Mouse (Mus musculus) intestine, embryonic 15.5 days (tissue): ENCODE measurements around the gene Pdss2. TPM values are rescaled to one million over a fixed set of nuclear protein-coding genes. Genes with fewer than 3 reads are reported as not detected.
"Not testable (repeated sequence)": the region's sequence is repeated elsewhere in the genome, so short reads cannot be mapped to it uniquely, and the experiment has no call there.

Experiments used
- ATAC-seq: fragments of 200-750 bp; cut with Nextera tagmentation; 2 replicates; pipeline ENCODE4 v1.8.0; 2017; ENCODE audit warnings: moderate TSS enrichment, moderate library complexity
- H3K27ac ChIP-seq: fragments of 300-500 bp; sonication (generic); 2 replicates; pipeline ENCODE4 v1.5.1; 2015; ENCODE audit warnings: mild to moderate bottlenecking, inconsistent platforms
- H3K27me3 ChIP-seq: fragments of 300-500 bp; sonication (generic); replicated peaks from 2 replicates; pipeline ENCODE4 v1.6.1; 2015; ENCODE audit warnings: inconsistent platforms
- H3K36me3 ChIP-seq: fragments of 300-500 bp; sonication (generic); 2 replicates; pipeline ENCODE4 v1.6.1; 2015; ENCODE audit warnings: inconsistent platforms
- H3K4me1 ChIP-seq: fragments of 300-500 bp; sonication (generic); replicated peaks from 2 replicates; pipeline ENCODE4 v1.6.1; 2015; ENCODE audit warnings: inconsistent platforms
- H3K4me2 ChIP-seq: fragments of 300-500 bp; sonication (generic); replicated peaks from 2 replicates; pipeline ENCODE4 v1.6.1; 2015; ENCODE audit warnings: mild to moderate bottlenecking, inconsistent platforms
- H3K4me3 ChIP-seq: fragments of 300-500 bp; sonication (generic); replicated peaks from 2 replicates; pipeline ENCODE4 v1.5.1; 2015; ENCODE audit warnings: inconsistent platforms
- H3K9ac ChIP-seq: fragments of 300-500 bp; sonication (generic); 2 replicates; pipeline ENCODE4 v1.6.1; 2015; ENCODE audit warnings: inconsistent platforms
- H3K9me3 ChIP-seq: fragments of 300-500 bp; sonication (generic); 2 replicates; pipeline ENCODE4 v1.6.1; 2016; ENCODE audit warnings: inconsistent platforms
- WGBS: fragments of 180-500 bp; shearing (Covaris S2); methylation state at CpG from one replicate; pipeline ENCODE4 v1.1.7; 2015; 5-methylcytosine and 5-hydroxymethylcytosine counted together
- polyA plus RNA-seq: library from polyadenylated mRNA; unstranded; fragments of >200 nt; fragmentation: Nextera tagmentation; extraction: Ambion mirVana; gene quantifications from 2 replicates; pipeline ENCODE4 v1.2.1, GENCODE M21; 2015

Pdss2 gene
- polyA plus RNA-seq, 1 experiment from 2014 or later = 14.8 TPM

DNA sequence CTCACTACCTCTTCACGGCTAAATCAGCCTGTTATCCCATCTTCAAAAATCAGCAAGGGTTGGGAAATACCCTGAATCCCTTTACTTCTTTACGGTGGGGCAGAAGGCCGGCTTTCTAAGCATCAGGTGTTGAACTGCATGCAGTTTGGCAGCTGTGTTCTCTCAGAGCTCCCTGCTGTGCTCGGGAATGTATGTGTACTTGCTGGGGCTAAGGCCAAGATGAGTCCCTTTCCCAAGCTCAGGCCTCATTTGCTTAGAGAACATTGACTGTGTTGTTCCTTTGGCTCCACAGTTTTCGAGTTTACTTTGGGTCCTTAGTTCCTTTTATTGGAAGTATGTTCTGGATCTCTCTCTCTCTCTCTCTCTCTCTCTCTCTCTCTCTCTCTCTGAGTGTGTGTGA lies 26.7 kb downstream of the Pdss2 start:
- no peaks in the 10 kb centered on the region for H3K9me3 ChIP-seq
- no peak overlapping the region for H3K9ac ChIP-seq
- H3K36me3 ChIP-seq = no peaks in the 10 kb centered on the region
- no peak overlapping the region for H3K4me2 ChIP-seq
- H3K4me1 ChIP-seq = peaks cover 9% of the 10 kb centered on the region
- H3K27me3 ChIP-seq = no peaks in the 10 kb centered on the region
- no peak for ATAC-seq
- WGBS = 43% methylated on average over 5 of the region's 5 CpGs
- no peak overlapping the region for H3K27ac ChIP-seq
- no peak overlapping the region for H3K4me3 ChIP-seq

- Histone ChIP-seq H3K4me2 (0 out of 2 replicates have a peak overlapping the region, but pooled peaks have one; percentile 3), H3K27me3 (no peaks in the 10 kb centered on the region), H3K36me3 (no peaks in the 10 kb centered on the region), H3K27ac (no peak overlapping the region), H3K9ac (no peak overlapping the region), H3K4me1 (peaks cover 7% of the 10 kb centered on the region), H3K4me3 (no peak overlapping the region), H3K9me3 (no peaks in the 10 kb centered on the region)
- peak; percentile 65 for ATAC-seq
- WGBS = 20% methylated on average over 4 of the region's 4 CpGs
Observed at GRCm38 (mm10) chr10:43252324-43252723, 31.0 kb downstream of the Pdss2 start.

DNA sequence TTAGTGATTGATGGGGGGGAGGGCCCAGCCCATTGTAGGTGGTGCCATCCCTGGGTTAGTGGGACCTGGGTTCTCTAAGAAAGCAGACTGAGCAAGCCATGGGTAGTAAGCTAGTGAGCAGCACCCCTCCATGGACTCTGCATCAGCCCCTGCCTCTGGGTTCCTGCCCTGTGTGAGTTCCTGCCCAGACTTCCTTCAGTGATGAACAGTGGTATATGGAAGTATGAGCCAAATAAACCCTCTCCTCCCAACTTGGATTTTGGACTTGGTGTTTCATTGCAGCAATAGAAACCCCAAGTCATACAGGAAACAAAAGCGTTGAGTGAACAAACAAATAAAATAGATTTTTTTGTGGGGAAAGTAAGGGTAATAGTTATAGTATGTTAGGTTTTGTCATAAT lies 35.7 kb downstream of the Pdss2 start:
- H3K27ac ChIP-seq, H3K9ac ChIP-seq, H3K4me1 ChIP-seq, H3K9me3 ChIP-seq, H3K4me2 ChIP-seq, H3K4me3 ChIP-seq, H3K36me3 ChIP-seq, H3K27me3 ChIP-seq: not testable (repeated sequence)
- 60% methylated on average over 1 of the region's 1 CpGs for WGBS
- peak; percentile 68 for ATAC-seq

DNA sequence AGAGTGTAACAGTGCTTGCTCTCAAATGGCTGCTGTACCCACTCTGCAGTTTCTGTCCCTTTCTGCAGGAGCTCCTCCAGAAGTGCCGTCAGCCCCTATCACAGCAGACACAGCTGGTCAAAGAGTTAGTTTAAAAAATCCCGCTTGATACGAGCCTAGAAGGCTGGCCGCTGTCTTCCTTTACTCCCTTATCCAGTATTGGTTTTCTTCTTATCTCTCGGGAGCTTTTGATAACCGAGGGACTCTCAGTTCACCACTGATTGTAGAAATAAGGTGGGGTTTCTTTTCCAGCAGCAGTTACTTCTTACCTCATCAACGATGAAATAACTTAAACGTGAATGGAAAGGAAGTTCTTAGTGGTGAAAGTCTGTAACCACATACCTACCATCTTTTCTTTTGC lies 36.2 kb downstream of the Pdss2 start:
- not testable (repeated sequence) for H3K4me3 ChIP-seq, H3K27me3 ChIP-seq, H3K9me3 ChIP-seq, H3K9ac ChIP-seq, H3K36me3 ChIP-seq, H3K27ac ChIP-seq, H3K4me2 ChIP-seq, H3K4me1 ChIP-seq
- ATAC-seq = peak; percentile 84
- 72% methylated on average over 8 of the region's 8 CpGs for WGBS

DNA sequence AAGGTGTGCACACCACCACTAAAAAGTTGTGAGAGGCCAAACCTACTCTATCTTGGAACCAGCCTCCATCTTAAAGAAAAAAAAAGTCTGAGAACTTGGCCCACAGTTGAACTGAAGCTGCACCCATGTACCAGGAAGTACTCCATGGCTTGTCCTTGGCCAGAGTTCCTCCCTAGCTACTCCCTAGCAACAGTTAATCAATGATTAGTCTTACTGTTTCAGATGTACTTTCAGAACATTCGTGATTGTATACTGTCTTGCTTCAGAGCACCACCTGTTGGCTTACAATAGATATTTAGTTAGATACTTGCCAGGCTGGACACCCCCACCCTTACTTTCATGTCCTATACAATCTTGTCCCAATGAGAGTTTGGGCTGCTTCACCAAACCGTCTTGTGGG lies 50.0 kb downstream of the Pdss2 start:
- Histone ChIP-seq H3K4me2 (no peak overlapping the region), H3K4me1 (0 out of 2 replicates have a peak, but pooled peaks cover 3% of the 10 kb centered on the region), H3K27ac (no peak overlapping the region), H3K27me3 (no peaks in the 10 kb centered on the region), H3K4me3 (no peak overlapping the region), H3K9me3 (no peaks in the 10 kb centered on the region), H3K36me3 (no peaks in the 10 kb centered on the region), H3K9ac (no peak overlapping the region)
- 59% methylated on average over 2 of the region's 2 CpGs for WGBS
- ATAC-seq = peak; percentile 97

DNA sequence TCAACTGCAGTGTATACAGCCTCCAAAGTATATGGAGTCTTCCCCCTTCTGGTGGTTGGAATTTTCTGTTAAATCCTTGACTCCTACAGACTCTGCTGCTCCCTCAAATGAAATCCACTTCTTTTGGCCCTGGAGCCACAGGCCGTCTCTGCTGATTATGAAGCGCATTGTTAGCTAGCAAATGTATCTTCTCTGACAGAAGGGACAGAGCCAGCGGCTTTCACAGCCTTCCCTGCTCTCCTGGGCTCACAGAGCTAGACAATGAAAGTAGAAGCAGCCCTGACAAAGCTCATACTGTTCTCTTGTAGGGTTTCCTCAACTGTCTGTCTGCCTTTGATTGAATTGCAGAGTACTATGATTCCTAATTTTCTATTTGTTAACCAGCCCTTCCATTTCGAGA lies 51.1 kb downstream of the Pdss2 start:
- 75% methylated on average over 4 of the region's 4 CpGs for WGBS
- Histone ChIP-seq H3K9me3 (no peaks in the 10 kb centered on the region), H3K36me3 (no peaks in the 10 kb centered on the region), H3K27me3 (no peaks in the 10 kb centered on the region), H3K4me2 (no peak overlapping the region), H3K4me1 (peaks cover 11% of the 10 kb centered on the region), H3K9ac (no peak overlapping the region), H3K4me3 (no peak overlapping the region), H3K27ac (no peak overlapping the region)
- ATAC-seq = no peak

DNA sequence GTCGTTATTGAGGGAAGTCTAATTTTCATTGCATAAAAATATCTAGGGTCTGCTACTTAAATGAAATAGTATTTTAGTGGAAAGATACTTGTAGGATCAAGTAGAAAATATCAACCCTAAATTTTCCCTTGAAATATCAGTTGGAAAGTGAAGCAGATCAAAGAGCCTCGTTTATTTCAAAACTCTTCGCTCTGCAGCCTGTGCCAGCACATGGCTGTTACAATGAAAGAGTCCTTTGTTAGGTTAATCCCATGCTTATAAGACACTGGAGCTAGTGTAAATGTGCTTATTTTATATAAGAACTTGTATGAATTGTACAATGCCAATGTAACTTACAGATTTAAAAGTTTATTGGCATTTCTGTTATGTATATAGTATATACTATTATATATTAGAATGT lies 51.8 kb downstream of the Pdss2 start:
- Histone ChIP-seq H3K4me1 (peaks cover 11% of the 10 kb centered on the region), H3K9me3 (no peaks in the 10 kb centered on the region), H3K36me3 (no peaks in the 10 kb centered on the region), H3K4me3 (no peak overlapping the region), H3K9ac (no peak overlapping the region), H3K4me2 (no peak overlapping the region), H3K27me3 (no peaks in the 10 kb centered on the region), H3K27ac (no peak overlapping the region)
- WGBS = 81% methylated on average over 3 of the region's 3 CpGs
- ATAC-seq = no peak

DNA sequence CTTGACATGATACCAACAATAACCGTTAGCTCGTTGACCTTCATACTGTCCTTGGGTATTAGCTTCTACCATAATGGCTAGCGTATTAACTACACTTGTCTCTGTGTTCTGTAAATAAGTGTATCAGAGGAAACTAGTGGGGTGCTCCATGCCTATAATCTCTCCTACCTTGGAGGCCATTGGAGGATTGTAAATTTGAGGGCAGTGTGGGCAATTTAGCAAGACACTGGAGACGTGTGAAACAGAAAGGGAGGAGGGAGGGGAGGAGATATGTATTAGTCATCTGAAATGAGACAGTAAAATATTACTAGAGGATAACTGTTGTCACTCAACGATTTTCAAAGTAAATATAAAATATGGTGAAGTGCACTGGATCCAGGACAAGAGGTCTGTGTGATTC lies 54.2 kb downstream of the Pdss2 start:
- Histone ChIP-seq H3K27me3 (no peaks in the 10 kb centered on the region), H3K9ac (no peak overlapping the region)
- 79% methylated on average over 5 of the region's 5 CpGs for WGBS

GRCm38 (mm10) chr10:43276116-43276659 lies 54.9 kb downstream of the Pdss2 start:
- no peak overlapping the region for H3K4me2 ChIP-seq
- H3K4me3 ChIP-seq = no peak overlapping the region
- H3K27ac ChIP-seq = no peak overlapping the region
- 90% methylated on average over 1 of the region's 1 CpGs for whole genome bisulfite sequencing
- H3K27me3 ChIP-seq = no peaks in the 10 kb centered on the region
- no peaks in the 10 kb centered on the region for H3K9me3 ChIP-seq
- no peaks in the 10 kb centered on the region for H3K36me3 ChIP-seq
- ATAC-seq = no peak
- H3K4me1 ChIP-seq = peaks cover 11% of the 10 kb centered on the region
- H3K9ac ChIP-seq = no peak overlapping the region

More for the DNA sequence above, 54.2 kb downstream of the Pdss2 start:
- H3K4me1 ChIP-seq = peaks cover 11% of the 10 kb centered on the region
- no peaks in the 10 kb centered on the region for H3K36me3 ChIP-seq
- no peaks in the 10 kb centered on the region for H3K9me3 ChIP-seq
- no peak overlapping the region for H3K4me3 ChIP-seq
- no peak for ATAC-seq
- no peak overlapping the region for H3K4me2 ChIP-seq
- no peak overlapping the region for H3K27ac ChIP-seq

- Histone ChIP-seq H3K27me3 (no peaks in the 10 kb centered on the region), H3K9ac (no peak overlapping the region), H3K27ac (peak overlapping the region; percentile 4; the same call in 1 of the 2 replicates), H3K36me3 (no peaks in the 10 kb centered on the region), H3K4me1 (peaks cover 8% of the 10 kb centered on the region), H3K4me2 (no peak overlapping the region; the same call in 1 of the 2 replicates), H3K9me3 (no peaks in the 10 kb centered on the region), H3K4me3 (no peak overlapping the region)
- peak; percentile 91 for ATAC-seq
- WGBS = 35% methylated on average over 8 of the region's 8 CpGs
Observed at GRCm38 (mm10) chr10:43277266-43278145, 56.2 kb downstream of the Pdss2 start.

DNA sequence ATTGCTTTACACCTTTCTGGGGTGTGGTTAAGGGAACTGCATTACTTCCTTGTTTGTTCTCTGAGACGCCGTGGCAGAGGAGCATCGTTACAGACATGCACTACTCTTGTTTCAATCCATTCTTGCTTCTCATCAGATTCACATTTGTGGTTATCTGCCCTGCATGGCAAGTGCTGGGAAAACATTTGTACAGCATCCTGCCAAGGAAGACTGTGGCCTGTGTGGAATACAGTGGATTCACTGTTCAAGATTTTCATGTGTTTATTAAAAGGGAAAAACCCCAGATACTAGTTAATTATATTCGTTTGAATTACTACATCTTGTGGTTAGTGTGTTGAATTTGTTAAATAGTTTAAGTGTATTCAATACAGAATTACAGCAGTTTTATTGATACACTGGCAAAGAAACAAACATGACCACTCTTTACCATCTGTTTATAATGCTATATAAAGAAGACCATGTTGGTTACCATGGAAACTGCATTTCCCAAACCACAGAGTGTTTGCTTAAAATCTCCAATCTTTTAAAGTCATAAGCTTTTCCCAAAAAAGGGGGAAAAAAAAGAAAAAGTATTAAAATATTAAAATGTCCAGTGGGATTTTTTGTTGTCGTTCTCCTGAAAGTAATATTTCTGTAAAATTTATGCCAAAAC lies 58.5 kb downstream of the Pdss2 start:
- WGBS = 72% methylated on average over 5 of the region's 5 CpGs
- Histone ChIP-seq H3K4me1 (peaks cover 8% of the 10 kb centered on the region), H3K9me3 (no peaks in the 10 kb centered on the region), H3K27ac (no peak overlapping the region), H3K4me2 (no peak overlapping the region), H3K27me3 (no peaks in the 10 kb centered on the region), H3K4me3 (no peak overlapping the region), H3K36me3 (no peaks in the 10 kb centered on the region), H3K9ac (no peak overlapping the region)
- no peak for ATAC-seq

- ATAC-seq = no peak
- H3K9ac ChIP-seq = no peak overlapping the region
- no peaks in the 10 kb centered on the region for H3K36me3 ChIP-seq
- no peaks in the 10 kb centered on the region for H3K27me3 ChIP-seq
- no peak overlapping the region for H3K4me2 ChIP-seq
- no peak overlapping the region for H3K27ac ChIP-seq
- no peaks in the 10 kb centered on the region for H3K4me1 ChIP-seq
- no peak overlapping the region for H3K4me3 ChIP-seq
- H3K9me3 ChIP-seq = no peaks in the 10 kb centered on the region
- WGBS = 89% methylated on average over 1 of the region's 1 CpGs
Observed at GRCm38 (mm10) chr10:43285541-43285940, 64.3 kb downstream of the Pdss2 start.
